Mouse (Mus musculus): Measurements from ENCODE around the gene Gm45808. TPM values are rescaled to one million over a fixed set of nuclear protein-coding genes. Genes with fewer than 3 reads are reported as not detected.

Gm45808 gene
- polyA plus RNA-seq, 1 experiment from 2014 or later: not detected

- H3K27ac ChIP-seq: peak within 1 kb of the TSS; percentile 68
- H3K36me3 ChIP-seq (ENCODE audit: inconsistent target): peaks cover 1% of the 10 kb centered on the region; the same call in 1 of the 2 replicates
- under 1% methylated on average over 42 of the region's 45 CpGs for WGBS (ENCODE audit: missing documents)
- peaks cover 44% of the 10 kb centered on the region for H3K79me2 ChIP-seq (ENCODE audit: inconsistent target)
- peak within 1 kb of the TSS; percentile 99 for H3K4me3 ChIP-seq (ENCODE audit: inconsistent target)
Observed at GRCm38 (mm10) chr7:45434203-45435015, 52.2 kb downstream of the Gm45808 start, which contains the start of gene Gys1. TSS of gene Gys1 (plus strand) at chr7:45434844.

- 0% methylated on average over 7 of the region's 7 CpGs for WGBS (ENCODE audit: missing documents)
- peaks cover 44% of the 10 kb centered on the region for H3K79me2 ChIP-seq (ENCODE audit: inconsistent target)
- H3K4me3 ChIP-seq (ENCODE audit: inconsistent target): peak overlapping the region; percentile 99
- peaks cover 7% of the 10 kb centered on the region; the same call in 1 of the 2 replicates for H3K36me3 ChIP-seq (ENCODE audit: inconsistent target)
- peak overlapping the region; percentile 68 for H3K27ac ChIP-seq
Observed at GRCm38 (mm10) chr7:45433835-45434202, 52.8 kb downstream of the Gm45808 start.

- Histone ChIP-seq H3K4me3 (ENCODE audit: inconsistent target) (no peak overlapping the region), H3K79me2 (ENCODE audit: inconsistent target) (peaks cover 20% of the 10 kb centered on the region), H3K27ac (no peak overlapping the region), H3K36me3 (ENCODE audit: inconsistent target) (peaks cover 65% of the 10 kb centered on the region; the same call in 1 of the 2 replicates)
- WGBS (ENCODE audit: missing documents): 95% methylated on average over 8 of the region's 8 CpGs
Observed at GRCm38 (mm10) chr7:45426556-45426955, 60.1 kb downstream of the Gm45808 start.

GRCm38 (mm10) chr7:45421194-45421593 lies 65.4 kb downstream of the Gm45808 start:
- no peaks in the 10 kb centered on the region for H3K79me2 ChIP-seq (ENCODE audit: inconsistent target)
- peaks cover 42% of the 10 kb centered on the region; the same call in 1 of the 2 replicates for H3K36me3 ChIP-seq (ENCODE audit: inconsistent target)
- no peak overlapping the region for H3K27ac ChIP-seq
- H3K4me3 ChIP-seq (ENCODE audit: inconsistent target): no peak overlapping the region
- WGBS (ENCODE audit: missing documents): 99% methylated on average over 14 of the region's 14 CpGs

- Histone ChIP-seq H3K79me2 (ENCODE audit: inconsistent target) (no peaks in the 10 kb centered on the region), H3K27ac (no peak within 1 kb of the TSS), H3K4me3 (ENCODE audit: inconsistent target) (no peak within 1 kb of the TSS), H3K36me3 (ENCODE audit: inconsistent target) (peaks cover 41% of the 10 kb centered on the region; the same call in 1 of the 2 replicates)
- WGBS (ENCODE audit: missing documents): 89% methylated on average over 6 of the region's 6 CpGs
Observed at GRCm38 (mm10) chr7:45420615-45420919, 66.0 kb downstream of the Gm45808 start, which contains the start of gene Lhb. TSS of gene Lhb (plus strand) at chr7:45420820.

GRCm38 (mm10) chr7:45419859-45420614 lies 66.6 kb downstream of the Gm45808 start:
- Histone ChIP-seq H3K27ac (no peak overlapping the region), H3K4me3 (ENCODE audit: inconsistent target) (no peak overlapping the region), H3K79me2 (ENCODE audit: inconsistent target) (no peaks in the 10 kb centered on the region), H3K36me3 (ENCODE audit: inconsistent target) (peaks cover 36% of the 10 kb centered on the region; the same call in 1 of the 2 replicates)
- 59% methylated on average over 24 of the region's 27 CpGs for WGBS (ENCODE audit: missing documents)

GRCm38 (mm10) chr7:45417962-45418492 lies 68.6 kb downstream of the Gm45808 start:
- Histone ChIP-seq H3K27ac (no peak overlapping the region), H3K4me3 (ENCODE audit: inconsistent target) (no peak overlapping the region), H3K79me2 (ENCODE audit: inconsistent target) (no peaks in the 10 kb centered on the region), H3K36me3 (ENCODE audit: inconsistent target) (peaks cover 16% of the 10 kb centered on the region; the same call in 1 of the 2 replicates)
- WGBS (ENCODE audit: missing documents): 9% methylated on average over 13 of the region's 13 CpGs

Other genes with a start within 250 kb of the Gm45808 start
- gene Cd37, start 247.7 kb downstream of the Gm45808 start, polyA plus RNA-seq (2018): 88.2 to 139 TPM (median 131 TPM) in 3 replicates
- not detected in 3 replicates for gene Slc6a16, start 245.7 kb downstream of the Gm45808 start, polyA plus RNA-seq (2018)
- not detected in 3 replicates for gene Slc6a21, start 209.3 kb downstream of the Gm45808 start, polyA plus RNA-seq (2018)
- gene Trpm4, start 153.0 kb downstream of the Gm45808 start, polyA plus RNA-seq (2018): 4.2 to 6.1 TPM (median 4.7 TPM) in 3 replicates
- gene Hrc, start 151.5 kb downstream of the Gm45808 start, polyA plus RNA-seq (2018): not detected in 3 replicates
- 0.27 to 0.75 TPM in 2 of 3 replicates, not detected in the other for gene Ppfia3, start 119.8 kb downstream of the Gm45808 start, polyA plus RNA-seq (2018)
- gene Lin7b, start 116.2 kb downstream of the Gm45808 start, polyA plus RNA-seq (2018): 0.50 TPM in 1 of 3 replicates, not detected in the others
- gene Snrnp70, start 91.1 kb downstream of the Gm45808 start, polyA plus RNA-seq (2018): 174 to 235 TPM (median 186 TPM) in 3 replicates
- not detected in 3 replicates for gene Kcna7, start 81.2 kb downstream of the Gm45808 start, polyA plus RNA-seq (2018)
- not detected in 3 replicates for gene Ntf5, start 73.1 kb downstream of the Gm45808 start, polyA plus RNA-seq (2018)
- gene Lhb, start 66.0 kb downstream of the Gm45808 start, polyA plus RNA-seq (2018): not detected in 3 replicates
- 7.1 to 9.5 TPM (median 7.3 TPM) in 3 replicates for gene Gys1, start 52.0 kb downstream of the Gm45808 start, polyA plus RNA-seq (2018)
- 14.9 to 41.5 TPM (median 18.7 TPM) in 3 replicates for gene Ruvbl2, start 48.7 kb downstream of the Gm45808 start, polyA plus RNA-seq (2018)
- 15,351 to 37,573 TPM (median 32,957 TPM) in 3 replicates for gene Ftl1, start 26.9 kb downstream of the Gm45808 start, polyA plus RNA-seq (2018)
- 72.6 to 246 TPM (median 245 TPM) in 3 replicates for gene Bax, start 19.9 kb downstream of the Gm45808 start, polyA plus RNA-seq (2018)
- not detected in 3 replicates for gene Tulp2, start 4.9 kb downstream of the Gm45808 start, polyA plus RNA-seq (2018)
- 12.5 to 24.6 TPM (median 12.8 TPM) in 3 replicates for gene Dhdh, start 2.0 kb upstream of the Gm45808 start, polyA plus RNA-seq (2018)
- gene Nucb1, start 23.6 kb upstream of the Gm45808 start, polyA plus RNA-seq (2018): 298 to 734 TPM (median 400 TPM) in 3 replicates
- gene Ppp1r15a, start 39.5 kb upstream of the Gm45808 start, polyA plus RNA-seq (2018): 21.4 to 32.3 TPM (median 27.6 TPM) in 3 replicates
- 0.04 to 1.5 TPM (median 0.68 TPM) in 3 replicates for gene Plekha4, start 39.5 kb upstream of the Gm45808 start, polyA plus RNA-seq (2018)
- 0.78 to 5.8 TPM (median 1.3 TPM) in 3 replicates for gene Hsd17b14, start 68.1 kb upstream of the Gm45808 start, polyA plus RNA-seq (2018)
- gene Bcat2, start 83.3 kb upstream of the Gm45808 start, polyA plus RNA-seq (2018): 31.4 to 52.8 TPM (median 38.5 TPM) in 3 replicates
- not detected in 3 replicates for gene Fgf21, start 128.7 kb upstream of the Gm45808 start, polyA plus RNA-seq (2018)
- not detected in 3 replicates for gene Fut1, start 130.5 kb upstream of the Gm45808 start, polyA plus RNA-seq (2018)
- gene Izumo1, start 135.0 kb upstream of the Gm45808 start, polyA plus RNA-seq (2018): not detected in 3 replicates
- gene Rasip1, start 140.7 kb upstream of the Gm45808 start, polyA plus RNA-seq (2018): 0.04 to 0.08 TPM (median 0.07 TPM) in 3 replicates
- not detected in 3 replicates for gene Mamstr, start 153.2 kb upstream of the Gm45808 start, polyA plus RNA-seq (2018)
- not detected in 3 replicates for gene Fut2, start 179.6 kb upstream of the Gm45808 start, polyA plus RNA-seq (2018)
- not detected in 3 replicates for gene Ntn5, start 197.2 kb upstream of the Gm45808 start, polyA plus RNA-seq (2018)
- gene Sec1, start 207.6 kb upstream of the Gm45808 start, polyA plus RNA-seq (2018): not detected in 3 replicates
- 0.56 TPM in 1 of 3 replicates, not detected in the others for gene Car11, start 213.0 kb upstream of the Gm45808 start, polyA plus RNA-seq (2018)
- gene Dbp, start 218.3 kb upstream of the Gm45808 start, polyA plus RNA-seq (2018): 11.3 to 58.2 TPM (median 52.9 TPM) in 3 replicates
- 290 to 1,003 TPM (median 791 TPM) in 3 replicates for gene Rpl18, start 228.6 kb upstream of the Gm45808 start, polyA plus RNA-seq (2018)
- gene Sphk2, start 231.2 kb upstream of the Gm45808 start, polyA plus RNA-seq (2018): 47.1 to 55.5 TPM (median 51.5 TPM) in 3 replicates
- gene Fam83e, start 234.4 kb upstream of the Gm45808 start, polyA plus RNA-seq (2018): not detected in 3 replicates
- gene Spaca4, start 239.0 kb upstream of the Gm45808 start, polyA plus RNA-seq (2018): not detected in 3 replicates

Measured in macrophage (primary cell).